Mouse (Mus musculus) liver, postnatal 0 days (tissue): ENCODE results near the gene Ttll5. TPM values are rescaled to one million over a fixed set of nuclear protein-coding genes. Genes with fewer than 3 reads are reported as not detected.

Experiments
- ATAC-seq: fragments of 200-750 bp; cut with Nextera tagmentation; 2 replicates; pipeline ENCODE4 v1.8.0; 2017; ENCODE audit warnings: mild to moderate bottlenecking, moderate library complexity
- DNase-seq: peaks from one replicate; pipeline ENCODE4 v3.0.0-alpha.2; 2016
- H3K27ac ChIP-seq: fragments of 300-500 bp; sonication (generic); 2 replicates; pipeline ENCODE4 v1.5.1; 2014; ENCODE audit warnings: antibody characterized with exemption, moderate library complexity, mild to moderate bottlenecking, low read depth
- H3K27me3 ChIP-seq: fragments of 300-500 bp; sonication (generic); 2 replicates; pipeline ENCODE4 v1.6.1; 2014; ENCODE audit warnings: low read length, control low read depth, mixed read lengths; ENCODE audit not compliant: insufficient read depth
- H3K36me3 ChIP-seq: fragments of 300-500 bp; sonication (generic); replicated peaks from 2 replicates; pipeline ENCODE4 v1.6.1; 2014; ENCODE audit warnings: mild to moderate bottlenecking, control low read depth, low read length, moderate library complexity, mixed read lengths; ENCODE audit not compliant: insufficient read depth
- H3K4me1 ChIP-seq: fragments of 300-500 bp; sonication (generic); 2 replicates; pipeline ENCODE4 v1.6.1; 2014; ENCODE audit warnings: antibody characterized with exemption, mild to moderate bottlenecking, control low read depth; ENCODE audit not compliant: insufficient read depth
- H3K4me2 ChIP-seq: fragments of 300-500 bp; sonication (generic); 2 replicates; pipeline ENCODE4 v1.6.1; 2014; ENCODE audit warnings: low read depth, mild to moderate bottlenecking, low read length, moderate library complexity, mixed read lengths
- H3K4me3 ChIP-seq: fragments of 300-500 bp; sonication (generic); 2 replicates; pipeline ENCODE4 v1.5.1; 2014; ENCODE audit warnings: low read depth, low read length
- H3K9ac ChIP-seq: fragments of 300-500 bp; sonication (generic); replicated peaks from 2 replicates; pipeline ENCODE4 v1.6.1; 2014; ENCODE audit warnings: mild to moderate bottlenecking, moderate library complexity
- H3K9me3 ChIP-seq: fragments of 300-500 bp; sonication (generic); 2 replicates; pipeline ENCODE4 v1.6.1; 2016; ENCODE audit warnings: mild to moderate bottlenecking, control low read depth, low read length, mixed read lengths
- CTCF ChIP-seq: sonication (generic); IDR thresholded peaks from 2 replicates; pipeline ENCODE4 v1.5.1; 2016; ENCODE audit warnings: antibody characterized with exemption, low read depth
- EP300 ChIP-seq: IDR thresholded peaks from 2 replicates; pipeline ENCODE4 v1.6.1; 2016; ENCODE audit warnings: antibody characterized with exemption, low read depth, mild to moderate bottlenecking
- whole genome bisulfite sequencing: fragments of 180-500 bp; shearing (Covaris S2); extraction: QIAGEN DNeasy Blood & Tissue Kit; methylation state at CpG from one replicate; pipeline ENCODE4 v1.1.7; 2014; ENCODE audit not compliant: insufficient replicate concordance; 5-methylcytosine and 5-hydroxymethylcytosine counted together
- polyA plus RNA-seq: library from polyadenylated mRNA; unstranded; fragments of >200 nt; fragmentation: Nextera tagmentation; extraction: Ambion mirVana; gene quantifications from 2 replicates; pipeline ENCODE4 v1.2.1, GENCODE M21; 2015

Ttll5 gene
- polyA plus RNA-seq, 1 experiment from 2014 or later: 2.8 TPM

GRCm38 (mm10) chr12:85853836-85854235, 29.4 kb downstream of the Ttll5 start:
- no peak for DNase-seq
- 73% methylated on average over 4 of the region's 4 CpGs for WGBS
- H3K4me2 ChIP-seq: no peak overlapping the region
- H3K27me3 ChIP-seq: no peaks in the 10 kb centered on the region
- no peaks in the 10 kb centered on the region for H3K9me3 ChIP-seq
- H3K4me3 ChIP-seq: no peak overlapping the region
- H3K27ac ChIP-seq: no peak overlapping the region
- TF ChIP-seq CTCF (no peak), EP300 (no peak)
- no peak for ATAC-seq
- no peak overlapping the region for H3K9ac ChIP-seq
- H3K36me3 ChIP-seq: peaks cover 2% of the 10 kb centered on the region; the same call in 1 of the 2 replicates
- H3K4me1 ChIP-seq: no peaks in the 10 kb centered on the region

GRCm38 (mm10) chr12:85854271-85854670, 29.8 kb downstream of the Ttll5 start:
- 74% methylated on average over 1 of the region's 1 CpGs for WGBS
- no peak overlapping the region for H3K4me3 ChIP-seq
- H3K27me3 ChIP-seq: no peaks in the 10 kb centered on the region
- DNase-seq (no peak), ATAC-seq (no peak)
- H3K36me3 ChIP-seq: 0 out of 2 replicates have a peak, but pooled peaks cover 2% of the 10 kb centered on the region
- no peak overlapping the region for H3K9ac ChIP-seq
- no peak for TF ChIP-seq EP300
- H3K27ac ChIP-seq: no peak overlapping the region
- no peaks in the 10 kb centered on the region for H3K9me3 ChIP-seq
- H3K4me2 ChIP-seq: no peak overlapping the region
- H3K4me1 ChIP-seq: no peaks in the 10 kb centered on the region

GRCm38 (mm10) chr12:85857300-85857699, 32.8 kb downstream of the Ttll5 start:
- TF ChIP-seq CTCF: no peak
- TF ChIP-seq EP300: no peak
- 84% methylated on average over 7 of the region's 7 CpGs for WGBS
- Histone ChIP-seq H3K4me3 (no peak overlapping the region), H3K27me3 (no peaks in the 10 kb centered on the region), H3K9ac (no peak overlapping the region), H3K4me1 (no peaks in the 10 kb centered on the region), H3K9me3 (no peaks in the 10 kb centered on the region), H3K27ac (no peak overlapping the region), H3K4me2 (no peak overlapping the region), H3K36me3 (peaks cover 2% of the 10 kb centered on the region; the same call in 1 of the 2 replicates)
- ATAC-seq: no peak
- DNase-seq: no peak

- H3K4me1 ChIP-seq: no peaks in the 10 kb centered on the region
- TF ChIP-seq EP300 (no peak), CTCF (no peak)
- no peak overlapping the region for H3K4me3 ChIP-seq
- peaks cover 2% of the 10 kb centered on the region; the same call in 1 of the 2 replicates for H3K36me3 ChIP-seq
- H3K9ac ChIP-seq: no peak overlapping the region
- H3K4me2 ChIP-seq: no peak overlapping the region
- DNase-seq (no peak), ATAC-seq (no peak)
- 83% methylated on average over 3 of the region's 3 CpGs for WGBS
- H3K9me3 ChIP-seq: no peaks in the 10 kb centered on the region
- no peak overlapping the region for H3K27ac ChIP-seq
- no peaks in the 10 kb centered on the region for H3K27me3 ChIP-seq
Measured at GRCm38 (mm10) chr12:85859111-85859510, 34.7 kb downstream of the Ttll5 start.

- Histone ChIP-seq H3K4me3 (no peak overlapping the region), H3K4me2 (no peak overlapping the region), H3K27me3 (no peaks in the 10 kb centered on the region), H3K4me1 (no peaks in the 10 kb centered on the region), H3K36me3 (peaks cover 5% of the 10 kb centered on the region; the same call in 1 of the 2 replicates), H3K27ac (no peak overlapping the region), H3K9me3 (no peaks in the 10 kb centered on the region), H3K9ac (no peak overlapping the region)
- no peak for ATAC-seq
- 77% methylated on average over 3 of the region's 3 CpGs for WGBS
- DNase-seq: no peak
- TF ChIP-seq EP300: no peak
- no peak for TF ChIP-seq CTCF
Measured at GRCm38 (mm10) chr12:85859511-85860189, 35.2 kb downstream of the Ttll5 start.

GRCm38 (mm10) chr12:85862514-85862913, 38.1 kb downstream of the Ttll5 start:
- H3K4me3 ChIP-seq: no peak overlapping the region
- no peaks in the 10 kb centered on the region for H3K9me3 ChIP-seq
- H3K4me2 ChIP-seq: no peak overlapping the region
- DNase-seq (no peak), ATAC-seq (no peak)
- no peaks in the 10 kb centered on the region for H3K27me3 ChIP-seq
- H3K4me1 ChIP-seq: no peaks in the 10 kb centered on the region
- H3K27ac ChIP-seq: no peak overlapping the region
- TF ChIP-seq EP300 (no peak), CTCF (no peak)
- H3K9ac ChIP-seq: no peak overlapping the region
- peaks cover 6% of the 10 kb centered on the region; the same call in 1 of the 2 replicates for H3K36me3 ChIP-seq
- WGBS: 46% methylated on average over 2 of the region's 2 CpGs

GRCm38 (mm10) chr12:85865526-85865925, 41.1 kb downstream of the Ttll5 start:
- ATAC-seq: no peak
- DNase-seq: no peak
- Histone ChIP-seq H3K9ac (no peak overlapping the region), H3K4me3 (no peak overlapping the region), H3K27ac (no peak overlapping the region), H3K9me3 (no peaks in the 10 kb centered on the region), H3K27me3 (no peaks in the 10 kb centered on the region), H3K36me3 (peaks cover 3% of the 10 kb centered on the region; the same call in 1 of the 2 replicates), H3K4me1 (no peaks in the 10 kb centered on the region), H3K4me2 (no peak overlapping the region)
- TF ChIP-seq EP300 (no peak), CTCF (peak; percentile 52)
- whole genome bisulfite sequencing: 72% methylated on average over 3 of the region's 3 CpGs
